Mouse (Mus musculus) lung, postnatal 36 days (tissue): Measurements from ENCODE around the gene F8.

Experiments
- DNase-seq: peaks from one replicate; pipeline ENCODE4 v3.0.0; 2022; ENCODE audit warnings: mixed read lengths

The F8 gene

DNA sequence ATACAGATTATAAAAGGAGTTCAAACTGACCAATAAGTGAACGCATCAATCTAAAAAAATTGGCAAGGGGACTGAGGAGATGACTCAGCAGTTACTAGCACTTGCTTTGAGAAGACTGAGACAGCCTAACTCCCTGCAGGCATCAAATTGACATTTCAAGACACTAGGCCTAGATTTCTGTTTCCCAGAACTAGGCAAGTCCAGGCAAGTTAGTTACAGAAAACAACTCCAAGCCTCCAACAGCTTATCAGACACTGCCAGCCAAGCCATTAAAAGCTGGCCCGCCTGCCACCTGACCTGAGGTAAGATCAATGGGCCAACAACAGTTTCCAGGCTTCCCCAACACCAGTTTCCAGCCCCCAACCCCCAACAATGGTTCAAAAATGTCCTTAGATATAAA is 244.7 kb downstream of the F8 start:
- no peak for DNase-seq

DNA sequence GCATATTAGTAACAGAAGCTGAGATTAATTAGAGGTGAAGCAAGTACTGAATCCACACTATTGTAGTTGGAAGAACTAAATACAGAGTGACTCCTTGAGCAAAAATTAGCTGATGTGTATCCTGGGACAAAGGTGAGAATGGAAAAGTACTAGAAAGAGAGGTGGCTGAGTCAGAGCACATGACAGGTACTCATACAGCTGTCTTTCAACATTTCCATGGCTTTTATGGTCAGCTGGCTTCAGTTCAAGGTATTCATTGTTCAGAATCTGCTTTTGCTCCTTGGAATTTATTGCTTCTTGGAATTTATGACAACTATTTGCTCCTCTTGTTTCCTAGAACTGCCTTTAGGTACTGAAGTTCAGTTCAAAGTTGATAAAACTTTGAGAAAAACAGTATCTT is 245.5 kb downstream of the F8 start:
- DNase-seq: no peak

DNA sequence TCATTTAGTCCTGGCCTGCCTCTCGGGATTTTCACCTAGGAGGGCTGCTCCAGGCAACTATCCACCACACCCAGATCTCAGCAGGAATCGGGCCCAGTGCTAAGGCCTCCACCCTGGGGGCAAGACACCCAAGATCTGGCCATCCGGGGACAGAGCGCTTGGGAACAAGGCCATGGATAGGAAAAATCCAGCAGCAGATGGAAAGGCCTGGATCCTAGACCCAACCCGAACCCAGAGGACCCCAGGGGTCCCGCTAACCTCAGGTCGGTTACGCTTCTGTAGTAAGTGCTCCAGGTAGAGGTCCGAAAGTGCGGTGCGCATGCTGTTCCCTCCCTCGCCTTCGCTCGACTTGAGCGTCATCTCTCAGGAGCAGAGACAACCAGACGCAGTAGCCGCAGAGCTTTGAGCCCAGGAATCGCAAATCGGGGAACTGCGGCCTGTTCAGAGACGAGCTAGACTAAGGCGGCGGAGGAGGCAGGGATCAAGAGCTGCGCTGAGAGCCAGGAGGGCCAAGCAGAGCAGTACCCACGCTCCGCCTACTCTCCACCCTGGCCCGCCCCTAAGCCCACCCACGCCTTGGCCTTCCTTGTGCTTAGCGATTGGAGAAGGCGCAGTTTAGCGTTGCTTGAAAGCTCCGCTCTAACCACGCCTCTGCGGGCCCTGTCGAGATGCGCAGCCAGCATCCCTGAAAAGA is 251.8 kb downstream of the F8 start, which contains the start of gene Mpp1:
Gene Mpp1, minus strand, starts transcription at position 550 of the 694 bp plus-strand sequence.
- peak; percentile 92 for DNase-seq

DNA sequence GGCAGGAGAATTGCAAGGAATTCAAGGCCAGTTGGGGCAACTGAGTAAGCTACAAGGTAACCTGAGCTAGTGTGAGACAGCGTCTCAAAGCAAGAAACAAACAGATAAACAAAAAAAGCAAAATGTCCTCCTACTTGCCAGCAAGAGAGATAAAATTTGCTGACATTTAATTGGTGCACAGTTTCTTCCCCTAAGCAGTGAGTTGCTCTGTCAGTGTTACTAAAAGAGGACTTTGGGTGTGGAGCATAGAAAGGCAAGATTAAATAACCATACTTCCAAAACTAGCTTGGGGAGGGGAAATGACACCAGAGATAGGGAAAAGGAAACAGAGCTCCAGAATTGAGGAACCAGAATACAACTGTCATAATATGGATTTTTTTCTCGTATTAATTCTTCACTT is 252.9 kb downstream of the F8 start:
- DNase-seq: no peak

DNA sequence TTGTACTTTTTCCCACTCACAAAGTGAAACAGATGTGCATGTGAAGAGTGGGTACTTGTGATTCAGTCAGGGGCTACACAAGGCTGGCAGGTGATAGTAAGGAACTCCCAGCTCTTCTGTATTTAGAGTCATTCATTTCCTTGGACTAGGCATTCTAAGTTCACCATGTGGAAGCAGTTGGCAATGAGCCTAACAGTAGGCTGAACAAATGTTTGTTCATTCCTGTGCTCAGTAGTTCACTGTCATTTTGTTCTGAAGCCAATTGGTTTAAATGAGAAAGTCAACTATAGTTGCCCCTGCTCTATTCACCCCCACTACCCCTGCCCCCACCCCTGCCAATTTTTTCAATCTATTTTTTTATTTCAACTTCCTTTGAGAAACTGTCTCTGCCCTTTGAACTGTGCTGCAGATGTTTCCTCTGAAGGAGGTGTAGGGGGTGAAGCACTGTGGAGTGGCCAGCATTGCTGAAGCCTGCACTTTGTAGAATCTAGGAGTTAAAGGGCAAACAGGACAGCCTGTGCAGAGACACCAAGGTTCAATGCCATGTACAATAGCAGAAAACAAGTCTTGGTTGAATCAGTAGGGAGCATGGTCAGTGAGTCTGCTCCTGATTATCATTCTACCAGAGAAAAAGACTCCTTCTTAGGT is 254.0 kb downstream of the F8 start:
- DNase-seq: peak; percentile 54

DNA sequence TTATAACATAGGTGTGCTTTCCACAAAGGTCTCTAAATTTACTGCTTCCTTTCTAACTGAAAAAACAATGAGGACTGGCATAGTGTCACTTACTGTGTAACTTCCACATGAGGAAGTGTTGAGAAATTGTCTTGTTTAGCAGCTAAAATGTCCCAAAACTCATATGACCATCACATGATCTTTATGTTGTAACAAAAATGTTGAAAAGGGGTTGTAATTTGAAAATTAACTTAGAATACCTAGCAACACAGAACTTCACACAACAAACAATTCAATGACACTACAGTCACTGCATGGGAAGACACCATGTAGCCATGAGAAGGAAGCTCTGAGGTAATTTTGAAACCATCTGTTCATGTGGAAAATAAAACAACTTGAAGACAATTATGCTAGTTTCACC is 255.5 kb downstream of the F8 start:
- no peak for DNase-seq

DNA sequence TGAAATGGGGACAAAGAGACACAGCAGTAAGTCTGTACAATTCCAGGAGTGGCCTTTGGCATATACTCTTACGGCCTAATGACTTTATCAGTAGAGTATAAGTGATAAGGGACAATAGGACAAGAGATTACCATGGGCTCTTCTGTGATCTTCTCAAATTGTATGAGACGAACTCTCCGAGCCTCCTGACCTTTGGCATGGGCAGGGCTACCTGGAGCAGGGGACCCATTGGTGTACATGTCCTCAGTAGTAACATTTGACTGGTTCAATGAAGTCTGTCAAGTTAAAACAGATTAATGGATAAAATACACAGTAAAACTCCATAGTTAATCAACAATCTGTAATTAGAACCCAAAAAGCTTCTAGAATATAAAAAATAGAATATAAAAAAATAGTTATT is 256.8 kb downstream of the F8 start:
- no peak for DNase-seq
